Mouse (Mus musculus) megakaryocyte, embryonic 14.5 days (primary cell): ENCODE data around the gene Smoc1. TPM values are rescaled to one million over a fixed set of nuclear protein-coding genes. Genes with fewer than 3 reads are reported as not detected.

Source experiments
- H3K27me3 ChIP-seq: replicated peaks from 2 replicates; pipeline ENCODE3; 2012; ENCODE audit warnings: inconsistent platforms
- H3K36me3 ChIP-seq: replicated peaks from 2 replicates; pipeline ENCODE3; 2012; ENCODE audit warnings: low read length, inconsistent platforms, mixed read lengths
- H3K4me1 ChIP-seq: 2 replicates; pipeline ENCODE4 v1.6.1; 2012; ENCODE audit warnings: inconsistent platforms
- H3K4me3 ChIP-seq: replicated peaks from 2 replicates; pipeline ENCODE3; 2012; ENCODE audit warnings: moderate library complexity, mild to moderate bottlenecking, inconsistent platforms
- H3K9me3 ChIP-seq: 2 replicates; pipeline ENCODE4 v1.6.1; 2012; ENCODE audit warnings: inconsistent platforms
- FLI1 ChIP-seq: IDR thresholded peaks from 2 replicates; pipeline ENCODE4 v1.6.1; 2012; ENCODE audit warnings: low read length, inconsistent platforms, mixed read lengths
- GATA1 ChIP-seq: IDR thresholded peaks from 3 replicates; pipeline ENCODE4 v1.6.1; 2012; ENCODE audit warnings: mixed read lengths, low read length, inconsistent platforms, borderline replicate concordance
- polyA plus RNA-seq: library from polyadenylated mRNA; stranded (reverse); fragments of >175 nt; gene quantifications from 2 replicates; pipeline ENCODE4 v1.2.3, GENCODE M21; 2012; ENCODE audit warnings: low replicate concordance; ENCODE audit not compliant: insufficient read depth

Smoc1 gene
- 0.09 TPM in 1 of 2 replicates, not detected in the other for polyA plus RNA-seq

DNA sequence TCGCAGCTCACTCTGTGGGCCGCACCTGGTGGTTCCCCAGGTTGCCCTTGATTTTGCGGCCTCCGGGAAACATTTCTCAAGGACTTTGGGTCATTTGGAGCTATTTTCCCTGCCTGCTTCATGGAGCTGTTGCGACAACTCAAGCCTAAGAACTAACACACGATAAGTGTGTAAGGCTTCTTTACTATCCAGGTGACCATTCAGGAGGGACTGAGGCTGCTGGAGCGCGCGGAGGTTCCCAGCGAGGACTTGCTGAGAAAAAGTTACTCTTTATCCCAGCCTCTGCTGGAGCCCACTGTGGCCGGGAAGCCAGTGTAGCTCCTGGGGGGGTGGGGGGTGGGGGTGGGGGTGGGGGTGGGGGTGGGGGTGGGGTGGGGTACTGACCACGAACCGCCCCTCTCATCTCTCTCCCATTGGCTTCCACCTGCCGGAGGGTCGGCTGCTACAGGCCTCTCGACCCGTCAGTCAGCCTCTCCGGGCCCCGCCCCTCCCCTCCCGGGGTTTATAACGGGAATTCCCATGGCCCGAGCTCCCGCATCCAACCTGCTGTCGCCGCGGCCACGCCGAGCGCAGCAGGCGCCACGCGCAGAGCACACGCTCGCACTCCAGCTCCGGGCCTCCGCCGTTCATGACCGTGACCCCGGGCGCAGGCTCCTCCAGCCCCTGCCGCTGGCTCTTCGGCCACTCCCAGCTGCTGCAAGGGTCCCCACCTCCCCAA lies at the start of gene Smoc1:
Gene Smoc1 (plus strand): TSS at position 532 of the 718 bp plus-strand sequence.
- TF ChIP-seq FLI1 = no peak
- TF ChIP-seq GATA1 = no peak
- Histone ChIP-seq H3K27me3 (peaks cover 58% of the 10 kb centered on the region), H3K4me3 (peak within 1 kb of the TSS; percentile 62), H3K9me3 (no peaks in the 10 kb centered on the region), H3K4me1 (peaks cover 6% of the 10 kb centered on the region; the same call in 1 of the 2 replicates), H3K36me3 (no peaks in the 10 kb centered on the region)

DNA sequence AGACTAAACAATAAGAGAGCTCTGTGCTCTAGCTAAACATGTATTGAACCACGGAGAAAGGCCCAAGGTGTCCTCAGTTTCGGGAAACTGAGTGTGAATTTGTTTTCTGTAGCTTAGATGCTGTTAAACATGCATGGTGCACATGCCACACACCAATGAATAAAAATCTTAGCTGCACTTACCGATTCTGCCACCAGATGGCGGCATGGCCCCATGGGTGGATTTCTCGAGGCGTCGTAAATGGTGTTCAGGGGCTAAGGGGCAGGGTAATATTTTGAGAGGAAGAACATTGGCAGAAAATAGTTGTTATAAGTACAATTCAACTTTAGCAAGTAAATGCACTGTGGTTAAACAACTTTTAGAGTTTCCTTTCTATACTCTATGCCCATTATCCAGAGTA lies 44.3 kb upstream of the Smoc1 start:
- Histone ChIP-seq H3K36me3 (no peaks in the 10 kb centered on the region), H3K9me3 (no peaks in the 10 kb centered on the region), H3K4me1 (no peaks in the 10 kb centered on the region), H3K27me3 (peaks cover 2% of the 10 kb centered on the region), H3K4me3 (no peak overlapping the region)
- TF ChIP-seq FLI1 (no peak), GATA1 (no peak)

DNA sequence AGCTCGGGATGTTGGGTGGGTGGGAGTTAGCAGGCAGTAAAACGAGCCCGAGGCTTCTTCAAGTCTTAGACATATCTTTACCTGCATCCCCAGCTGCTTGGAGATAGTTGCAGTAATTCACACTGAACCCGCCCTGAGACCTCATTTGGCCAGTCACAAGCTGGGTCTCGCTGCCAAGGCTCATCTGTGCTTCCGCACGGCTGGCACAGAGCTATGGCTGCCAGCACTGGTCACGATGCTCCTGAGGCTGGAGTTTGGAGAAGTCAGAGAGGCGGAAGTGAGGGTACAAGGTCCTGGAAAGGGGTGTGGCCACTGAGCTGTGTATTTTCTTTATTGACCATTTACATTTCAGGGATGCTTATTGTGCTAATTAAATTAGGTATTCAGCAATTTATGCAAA lies 42.9 kb upstream of the Smoc1 start:
- no peak overlapping the region for H3K4me3 ChIP-seq
- no peaks in the 10 kb centered on the region for H3K4me1 ChIP-seq
- H3K27me3 ChIP-seq = peaks cover 2% of the 10 kb centered on the region
- no peak for TF ChIP-seq GATA1
- no peak for TF ChIP-seq FLI1
- H3K9me3 ChIP-seq = no peaks in the 10 kb centered on the region
- no peaks in the 10 kb centered on the region for H3K36me3 ChIP-seq

DNA sequence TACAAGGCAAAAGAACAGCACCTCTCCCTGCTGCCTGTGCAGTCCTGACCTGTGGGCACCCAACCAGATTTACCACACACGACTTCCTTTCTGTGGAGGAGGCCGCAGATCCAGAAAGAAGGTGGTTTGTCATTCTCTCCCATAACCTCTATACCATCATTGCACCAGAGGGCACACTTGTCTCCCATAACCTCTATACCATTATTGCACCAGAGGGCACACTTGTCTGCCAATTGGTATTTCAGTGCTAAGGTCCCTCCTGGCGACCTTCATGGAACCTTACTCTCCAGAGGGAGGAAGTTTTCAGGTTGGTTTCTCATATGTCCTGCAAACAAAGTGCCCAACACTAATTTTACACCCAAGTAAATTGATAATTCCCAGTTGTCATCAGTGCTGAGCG lies 40.0 kb upstream of the Smoc1 start:
- Histone ChIP-seq H3K4me3 (no peak overlapping the region), H3K4me1 (no peaks in the 10 kb centered on the region), H3K36me3 (no peaks in the 10 kb centered on the region), H3K27me3 (peaks cover 4% of the 10 kb centered on the region), H3K9me3 (no peaks in the 10 kb centered on the region)
- TF ChIP-seq GATA1 = no peak
- no peak for TF ChIP-seq FLI1

- no peaks in the 10 kb centered on the region for H3K36me3 ChIP-seq
- no peaks in the 10 kb centered on the region for H3K4me1 ChIP-seq
- no peaks in the 10 kb centered on the region for H3K9me3 ChIP-seq
- TF ChIP-seq FLI1 (no peak), GATA1 (no peak)
- H3K4me3 ChIP-seq = no peak overlapping the region
- H3K27me3 ChIP-seq = peaks cover 14% of the 10 kb centered on the region
Observed at GRCm38 (mm10) chr12:80988286-80988685, 38.3 kb upstream of the Smoc1 start.

DNA sequence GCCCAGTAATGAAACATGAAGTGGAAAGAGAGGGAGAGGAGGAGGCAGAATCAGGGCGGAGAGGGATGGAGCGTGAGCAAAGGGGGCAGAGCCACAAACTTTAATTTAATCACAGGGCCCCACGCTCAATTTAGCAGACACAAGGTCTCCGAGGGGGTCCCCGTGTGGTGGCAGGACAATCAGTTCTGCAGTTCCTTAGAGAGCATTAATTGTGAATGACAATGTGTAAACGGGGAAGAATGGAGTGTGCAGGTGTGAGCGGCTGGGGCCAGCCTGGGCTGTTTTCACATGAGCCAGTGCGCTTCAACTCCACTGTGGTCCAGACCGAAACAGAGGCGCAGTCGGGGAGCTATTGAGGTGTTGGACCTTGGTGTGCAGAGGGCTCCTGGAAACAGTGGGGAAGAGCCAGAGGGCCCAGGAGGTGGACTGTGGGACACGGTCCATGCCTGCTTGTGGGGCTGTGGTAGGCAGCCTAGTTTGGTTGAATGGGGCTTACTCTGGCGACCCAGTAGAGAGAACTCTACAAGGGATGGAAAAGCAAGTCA lies 35.6 kb upstream of the Smoc1 start:
- TF ChIP-seq GATA1 = no peak
- TF ChIP-seq FLI1 = no peak
- Histone ChIP-seq H3K9me3 (peaks cover 7% of the 10 kb centered on the region), H3K4me1 (0 out of 2 replicates have a peak, but pooled peaks cover 3% of the 10 kb centered on the region)

GRCm38 (mm10) chr12:80991806-80992205 lies 34.8 kb upstream of the Smoc1 start:
- Histone ChIP-seq H3K4me1 (0 out of 2 replicates have a peak, but pooled peaks cover 3% of the 10 kb centered on the region), H3K9me3 (peaks cover 9% of the 10 kb centered on the region), H3K27me3 (peaks cover 22% of the 10 kb centered on the region), H3K4me3 (no peak overlapping the region), H3K36me3 (no peaks in the 10 kb centered on the region)
- TF ChIP-seq GATA1 (no peak), FLI1 (no peak)

More for the DNA sequence above, 35.6 kb upstream of the Smoc1 start:
- H3K27me3 ChIP-seq = peaks cover 19% of the 10 kb centered on the region
- H3K4me3 ChIP-seq = no peak overlapping the region
- no peaks in the 10 kb centered on the region for H3K36me3 ChIP-seq

DNA sequence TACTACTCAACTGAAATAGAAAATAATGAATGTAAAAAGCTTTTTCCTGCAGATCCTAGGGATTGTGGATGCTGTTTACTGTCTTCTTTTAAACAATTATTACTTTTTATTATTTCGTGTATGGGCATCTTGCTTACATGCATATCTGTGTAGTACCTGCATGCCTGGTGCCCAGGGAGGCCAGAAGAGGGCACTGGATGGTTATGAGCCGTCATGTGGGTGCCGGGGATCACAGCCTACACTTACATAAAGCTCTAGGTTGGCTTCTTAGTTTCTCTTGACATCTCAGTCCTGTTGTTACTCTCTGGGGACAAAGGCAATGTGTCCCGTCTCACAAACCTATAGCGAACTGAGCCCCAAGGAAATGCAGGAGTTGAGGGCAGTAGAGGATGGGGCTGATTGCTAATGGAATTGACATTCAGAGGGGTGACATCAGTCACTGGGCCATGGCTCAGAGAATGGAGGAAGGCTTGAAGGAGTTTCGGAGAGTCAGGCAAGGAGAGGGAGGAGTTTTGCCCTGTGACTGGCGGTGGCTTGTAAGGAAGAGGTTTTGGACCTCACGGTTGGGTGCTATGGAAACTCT lies 34.0 kb upstream of the Smoc1 start:
- no peak for TF ChIP-seq FLI1
- TF ChIP-seq GATA1 = no peak
- Histone ChIP-seq H3K9me3 (peaks cover 9% of the 10 kb centered on the region), H3K27me3 (peaks cover 26% of the 10 kb centered on the region), H3K36me3 (no peaks in the 10 kb centered on the region), H3K4me1 (0 out of 2 replicates have a peak, but pooled peaks cover 3% of the 10 kb centered on the region), H3K4me3 (no peak overlapping the region)

- no peak overlapping the region for H3K4me3 ChIP-seq
- H3K4me1 ChIP-seq = 0 out of 2 replicates have a peak, but pooled peaks cover 3% of the 10 kb centered on the region
- H3K36me3 ChIP-seq = no peaks in the 10 kb centered on the region
- H3K27me3 ChIP-seq = peaks cover 33% of the 10 kb centered on the region
- TF ChIP-seq GATA1 = no peak
- TF ChIP-seq FLI1 = no peak
- peaks cover 12% of the 10 kb centered on the region for H3K9me3 ChIP-seq
Observed at GRCm38 (mm10) chr12:80993773-80994172, 32.8 kb upstream of the Smoc1 start.

- H3K4me1 ChIP-seq = 0 out of 2 replicates have a peak, but pooled peaks cover 3% of the 10 kb centered on the region
- peaks cover 12% of the 10 kb centered on the region for H3K9me3 ChIP-seq
- peaks cover 38% of the 10 kb centered on the region for H3K27me3 ChIP-seq
- H3K36me3 ChIP-seq = no peaks in the 10 kb centered on the region
- H3K4me3 ChIP-seq = no peak overlapping the region
- TF ChIP-seq FLI1 (no peak), GATA1 (no peak)
Observed at GRCm38 (mm10) chr12:80995326-80995725, 31.3 kb upstream of the Smoc1 start.
